Mouse (Mus musculus) limb, embryonic 14.5 days (tissue): ENCODE measurements around the gene Rufy3. TPM values are rescaled to one million over a fixed set of nuclear protein-coding genes. Genes with fewer than 3 reads are reported as not detected.

ENCODE experiments used
- ATAC-seq: fragments of 200-750 bp; cut with Nextera tagmentation; 2 replicates; pipeline ENCODE4 v1.8.0; 2017; ENCODE audit warnings: low read depth, moderate number of reproducible peaks, moderate TSS enrichment; ENCODE audit not compliant: low FRiP score
- DNase-seq: peaks from one replicate; pipeline ENCODE4 v3.0.0-alpha.2; 2015; ENCODE audit warnings: low spot score
- H3K27ac ChIP-seq: fragments of 300-500 bp; sonication (generic); replicated peaks from 2 replicates; pipeline ENCODE4 v1.5.1; 2014; ENCODE audit warnings: low read depth, mild to moderate bottlenecking, low read length, moderate library complexity, mixed read lengths
- H3K27me3 ChIP-seq: fragments of 300-500 bp; sonication (generic); 2 replicates; pipeline ENCODE4 v1.6.1; 2014; ENCODE audit warnings: low read length, mixed read lengths; ENCODE audit not compliant: control insufficient read depth, insufficient read depth
- H3K36me3 ChIP-seq: fragments of 300-500 bp; sonication (generic); 2 replicates; pipeline ENCODE4 v1.6.1; 2014; ENCODE audit warnings: mild to moderate bottlenecking, low read length, moderate library complexity, mixed read lengths; ENCODE audit not compliant: control insufficient read depth, insufficient read depth
- H3K4me1 ChIP-seq: fragments of 300-500 bp; sonication (generic); 2 replicates; pipeline ENCODE4 v1.6.1; 2014; ENCODE audit warnings: antibody characterized with exemption, low read length, mixed read lengths; ENCODE audit not compliant: control insufficient read depth, insufficient read depth
- H3K4me2 ChIP-seq: fragments of 300-500 bp; sonication (generic); replicated peaks from 2 replicates; pipeline ENCODE4 v1.6.1; 2014; ENCODE audit warnings: low read depth, mild to moderate bottlenecking, low read length, moderate library complexity; ENCODE audit not compliant: severe bottlenecking
- H3K4me3 ChIP-seq: fragments of 300-500 bp; sonication (generic); replicated peaks from 2 replicates; pipeline ENCODE4 v1.5.1; 2014; ENCODE audit warnings: low read length
- H3K9ac ChIP-seq: fragments of 300-500 bp; sonication (generic); 2 replicates; pipeline ENCODE4 v1.6.1; 2014; ENCODE audit warnings: mild to moderate bottlenecking, low read depth, low read length, moderate library complexity; ENCODE audit not compliant: severe bottlenecking
- H3K9me3 ChIP-seq: fragments of 300-500 bp; sonication (generic); 2 replicates; pipeline ENCODE4 v1.6.1; 2016; ENCODE audit warnings: low read length; ENCODE audit not compliant: control insufficient read depth
- POLR2A ChIP-seq: fragments of 200-500 bp; IDR thresholded peaks from 2 replicates; pipeline ENCODE4 v1.8.0; 2012; ENCODE audit warnings: inconsistent platforms, mild to moderate bottlenecking, moderate library complexity, borderline replicate concordance; ENCODE audit not compliant: insufficient read depth, insufficient read length; ENCODE audit errors: extremely low read depth
- WGBS: fragments of 180-500 bp; shearing (Covaris S2); extraction: QIAGEN DNeasy Blood & Tissue Kit; methylation state at CpG from one replicate; pipeline ENCODE4 v1.1.7; 2014; 5-methylcytosine and 5-hydroxymethylcytosine counted together
- polyA plus RNA-seq, 2 experiments: library from polyadenylated mRNA; depleted of rRNA in 1 of 2; stranded (reverse) in 1 of 2; unstranded in 1 of 2; fragments of >200 nt; fragmentation: Nextera tagmentation in 1 of 2; extraction: Ambion mirVana in 1 of 2; gene quantifications; 2 replicates each; pipeline versions ENCODE4 v1.2.1 to v1.2.3; 2012 to 2014

Gene Rufy3
- polyA plus RNA-seq, 2 experiments: 9.6 to 15.0 TPM

DNA sequence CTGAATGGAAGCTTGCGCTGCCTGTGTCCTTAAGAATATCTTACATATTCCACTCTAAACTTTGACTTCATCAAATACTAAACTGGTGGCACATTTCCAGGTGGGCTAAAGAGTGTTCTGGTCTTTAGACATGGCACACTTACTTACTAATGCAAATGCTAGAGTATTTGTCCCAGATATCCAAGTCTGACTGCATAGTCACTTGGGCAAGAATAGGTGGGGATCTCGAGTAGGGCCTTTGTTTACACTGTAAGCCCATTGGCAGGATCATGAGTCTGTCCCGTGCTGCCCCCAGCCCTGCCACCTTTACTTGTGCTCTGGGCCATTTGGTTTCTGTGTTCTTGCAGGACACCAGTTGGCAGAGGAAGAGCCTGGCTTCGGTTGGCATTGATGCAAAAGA is 52.1 kb downstream of the Rufy3 start:
- Histone ChIP-seq H3K9me3 (no peaks in the 10 kb centered on the region), H3K4me2 (no peak overlapping the region), H3K36me3 (peaks cover 19% of the 10 kb centered on the region), H3K27me3 (no peaks in the 10 kb centered on the region), H3K9ac (no peak overlapping the region), H3K4me1 (no peaks in the 10 kb centered on the region), H3K4me3 (no peak overlapping the region), H3K27ac (no peak overlapping the region)
- 86% methylated on average over 4 of the region's 4 CpGs for WGBS
- DNase-seq (no peak), ATAC-seq (no peak)
- TF ChIP-seq POLR2A: no peak

DNA sequence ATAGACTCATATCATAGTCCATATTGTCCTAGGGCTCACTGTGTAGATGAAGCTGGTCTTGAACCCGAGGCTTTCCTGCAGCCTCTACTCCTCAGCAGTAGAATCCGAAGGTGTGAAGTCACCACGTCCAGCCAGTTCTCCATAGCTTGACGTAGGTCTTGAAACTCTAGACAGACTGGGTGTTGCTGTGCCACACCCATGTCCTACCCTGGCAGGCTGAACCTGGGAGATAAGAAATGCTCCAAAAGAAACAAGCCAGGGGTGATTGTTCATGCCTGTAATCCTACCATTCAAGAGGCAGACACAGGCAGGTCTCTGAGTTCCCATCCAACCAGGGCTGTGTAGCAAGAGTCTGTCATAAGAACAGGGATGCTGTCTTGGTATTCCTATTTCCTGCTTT is 62.7 kb downstream of the Rufy3 start:
- ATAC-seq: no peak
- Histone ChIP-seq H3K9me3 (no peaks in the 10 kb centered on the region), H3K4me1 (no peaks in the 10 kb centered on the region), H3K27me3 (no peaks in the 10 kb centered on the region), H3K4me3 (no peak overlapping the region), H3K27ac (no peak overlapping the region), H3K4me2 (no peak overlapping the region), H3K9ac (no peak overlapping the region), H3K36me3 (peaks cover 13% of the 10 kb centered on the region)
- WGBS: 88% methylated on average over 4 of the region's 4 CpGs
- no peak for DNase-seq
- no peak for TF ChIP-seq POLR2A

- WGBS: 32% methylated on average over 11 of the region's 11 CpGs
- Histone ChIP-seq H3K4me3 (no peak overlapping the region), H3K4me2 (peak overlapping the region; percentile 10; the same call in 1 of the 2 replicates), H3K4me1 (no peaks in the 10 kb centered on the region), H3K27me3 (no peaks in the 10 kb centered on the region), H3K9me3 (no peaks in the 10 kb centered on the region), H3K27ac (no peak overlapping the region), H3K9ac (no peak overlapping the region), H3K36me3 (peaks cover 13% of the 10 kb centered on the region)
- no peak for DNase-seq
- TF ChIP-seq POLR2A: no peak
- no peak for ATAC-seq
Measured at GRCm38 (mm10) chr5:88629125-88629524, 64.3 kb downstream of the Rufy3 start.

DNA sequence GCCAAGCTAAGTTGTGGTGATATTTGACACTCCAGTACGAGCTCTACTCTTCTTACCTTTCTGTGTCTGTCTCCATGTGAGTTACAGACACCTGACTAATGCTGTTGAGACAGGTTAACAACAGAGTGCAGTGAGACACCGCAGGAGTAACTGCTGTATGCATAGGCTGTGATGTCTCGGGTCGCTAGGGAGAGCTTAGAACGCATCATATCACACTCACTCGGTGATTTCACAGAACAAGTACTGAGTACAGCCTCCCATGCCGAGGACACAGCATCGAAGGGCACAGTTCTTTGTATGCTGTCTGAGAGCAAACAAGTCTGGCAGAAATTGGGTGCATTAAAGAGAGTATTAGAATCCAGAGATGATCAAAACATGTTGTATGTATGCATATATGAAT is 65.1 kb downstream of the Rufy3 start:
- Histone ChIP-seq H3K4me1 (no peaks in the 10 kb centered on the region), H3K9ac (no peak overlapping the region), H3K27me3 (no peaks in the 10 kb centered on the region), H3K36me3 (peaks cover 13% of the 10 kb centered on the region), H3K9me3 (no peaks in the 10 kb centered on the region), H3K4me2 (no peak overlapping the region), H3K27ac (no peak overlapping the region), H3K4me3 (no peak overlapping the region)
- no peak for TF ChIP-seq POLR2A
- ATAC-seq (no peak), DNase-seq (no peak)
- 80% methylated on average over 8 of the region's 8 CpGs for WGBS

GRCm38 (mm10) chr5:88630883-88631282 is 66.0 kb downstream of the Rufy3 start:
- H3K4me2 ChIP-seq: no peak overlapping the region
- ATAC-seq: no peak
- no peak overlapping the region for H3K4me3 ChIP-seq
- H3K36me3 ChIP-seq: peaks cover 20% of the 10 kb centered on the region
- 76% methylated on average over 3 of the region's 3 CpGs for WGBS
- H3K9me3 ChIP-seq: no peaks in the 10 kb centered on the region
- H3K27me3 ChIP-seq: no peaks in the 10 kb centered on the region
- no peak overlapping the region for H3K9ac ChIP-seq
- no peaks in the 10 kb centered on the region for H3K4me1 ChIP-seq
- H3K27ac ChIP-seq: no peak overlapping the region
- no peak for TF ChIP-seq POLR2A
- no peak for DNase-seq

GRCm38 (mm10) chr5:88631545-88631944 is 66.7 kb downstream of the Rufy3 start:
- no peaks in the 10 kb centered on the region for H3K27me3 ChIP-seq
- no peak for DNase-seq
- no peak for TF ChIP-seq POLR2A
- no peak overlapping the region for H3K4me3 ChIP-seq
- H3K27ac ChIP-seq: no peak overlapping the region
- H3K4me1 ChIP-seq: no peaks in the 10 kb centered on the region
- no peak for ATAC-seq
- no peaks in the 10 kb centered on the region for H3K9me3 ChIP-seq
- 90% methylated on average over 5 of the region's 5 CpGs for WGBS
- peaks cover 22% of the 10 kb centered on the region for H3K36me3 ChIP-seq
- H3K4me2 ChIP-seq: no peak overlapping the region
- H3K9ac ChIP-seq: no peak overlapping the region
